Mouse (Mus musculus) ES-E14 (cell line): ENCODE results near the gene Ints12. TPM values are rescaled to one million over a fixed set of nuclear protein-coding genes. Genes with fewer than 3 reads are reported as not detected.

Experiments used
- DNase-seq: peaks from one replicate; pipeline ENCODE4 v3.0.0-alpha.2; 2013; ENCODE audit warnings: low read depth, low spot score
- H3K27ac ChIP-seq: 2 replicates; pipeline ENCODE4 v1.5.1; 2012; ENCODE audit warnings: low read depth, mild to moderate bottlenecking, low read length, moderate library complexity, mixed read lengths; ENCODE audit not compliant: poor library complexity, insufficient read depth, severe bottlenecking
- H3K36me3 ChIP-seq: 2 replicates; pipeline ENCODE4 v1.6.1; 2012; ENCODE audit warnings: mild to moderate bottlenecking, low read length, moderate library complexity, mixed read lengths; ENCODE audit not compliant: control insufficient read depth, poor library complexity, insufficient read depth, severe bottlenecking
- H3K4me1 ChIP-seq, 2 experiments: fragments of 150-350 bp in 1 of 2; sonication (generic) in 1 of 2; 2 replicates each; pipeline ENCODE4 v1.6.1; 2012; ENCODE audit warnings: low read length in 2 of 2, mild to moderate bottlenecking in 1 of 2, mixed read lengths in 1 of 2; ENCODE audit not compliant: control insufficient read depth in 2 of 2, insufficient read depth in 2 of 2, poor library complexity in 1 of 2
- H3K4me3 ChIP-seq, 2 experiments: fragments of 150-350 bp in 1 of 2; sonication (generic) in 1 of 2; 2 replicates each; pipeline ENCODE4 v1.5.1; 2012; ENCODE audit warnings: low read length in 2 of 2, low read depth in 1 of 2, mild to moderate bottlenecking in 1 of 2, mixed read lengths in 1 of 2; ENCODE audit not compliant: insufficient read depth in 1 of 2, poor library complexity in 1 of 2, severe bottlenecking in 1 of 2
- H3K9ac ChIP-seq: 2 replicates; pipeline ENCODE4 v1.6.1; 2012; ENCODE audit warnings: low read depth, mild to moderate bottlenecking, low read length, mixed read lengths; ENCODE audit not compliant: poor library complexity, insufficient read depth, severe bottlenecking
- H3K9me3 ChIP-seq: fragments of 150-350 bp; sonication (generic); 2 replicates; pipeline ENCODE4 v1.6.1; 2012; ENCODE audit warnings: low read depth, mild to moderate bottlenecking, low read length; ENCODE audit not compliant: control insufficient read depth, insufficient read depth
- CHD2 ChIP-seq: IDR thresholded peaks from 2 replicates; pipeline ENCODE4 v1.6.1; 2014; ENCODE audit warnings: mild to moderate bottlenecking, low read depth, low read length, inconsistent platforms
- HCFC1 ChIP-seq: IDR thresholded peaks from 2 replicates; pipeline ENCODE4 v1.6.1; 2012; ENCODE audit warnings: low read length, inconsistent platforms, borderline replicate concordance; ENCODE audit not compliant: insufficient read depth
- MAFK ChIP-seq: IDR thresholded peaks from 2 replicates; pipeline ENCODE4 v1.6.1; 2014; ENCODE audit warnings: mild to moderate bottlenecking, low read depth, low read length, inconsistent platforms; ENCODE audit not compliant: insufficient read depth
- ZC3H11A ChIP-seq: IDR thresholded peaks from 2 replicates; pipeline ENCODE4 v1.6.1; 2012; ENCODE audit warnings: low read depth, mild to moderate bottlenecking, inconsistent platforms, low read length, borderline replicate concordance
- ZNF384 ChIP-seq: IDR thresholded peaks from 2 replicates; pipeline ENCODE4 v1.6.1; 2012; ENCODE audit warnings: low read depth, low read length, inconsistent platforms
- in situ Hi-C, 2 experiments: fragments of 600-800 bp; cut with MboI; formaldehyde crosslinking; loops; one replicate each; pipeline ENCODE4 v1.15.1; 2025; ENCODE audit warnings: low sequenced_read_pairs in 2 of 2, inconsistent platforms in 1 of 2; ENCODE audit not compliant: unreplicated experiment in 2 of 2
- total RNA-seq: library from RNA; depleted of rRNA; stranded (reverse); fragments of 300-350 nt; gene quantifications from 2 replicates; pipeline ENCODE4 v1.2.3, GENCODE M21; 2012

The Ints12 gene
- total RNA-seq, 1 experiment, result 24.3 TPM

- TF ChIP-seq ZNF384, result no peak
- TF ChIP-seq MAFK, result no peak
- TF ChIP-seq ZC3H11A, result no peak
- TF ChIP-seq HCFC1, result no peak
- TF ChIP-seq CHD2, result no peak
- Histone ChIP-seq H3K9ac (peak overlapping the region; percentile 99), H3K4me3 (peak overlapping the region; percentile 97 to 99), H3K4me1 (no peaks in the 10 kb centered on the region), H3K36me3 (no peaks in the 10 kb centered on the region; the same call in 1 of the 2 replicates), H3K9me3 (no peaks in the 10 kb centered on the region), H3K27ac (peak overlapping the region; percentile 92; the same call in 1 of the 2 replicates)
- no peak for DNase-seq
- in situ Hi-C loops, result no loop called here
Measured at GRCm38 (mm10) chr3:133090247-133091120, 1.2 kb upstream of the Ints12 start.

GRCm38 (mm10) chr3:133091121-133091663 lies 448 bp upstream of the Ints12 start:
- Histone ChIP-seq H3K36me3 (no peaks in the 10 kb centered on the region; the same call in 1 of the 2 replicates), H3K27ac (peak overlapping the region; percentile 92), H3K4me1 (no peaks in the 10 kb centered on the region), H3K4me3 (peak overlapping the region; percentile 97 to 99), H3K9me3 (no peaks in the 10 kb centered on the region), H3K9ac (peak overlapping the region; percentile 99)
- no peak for TF ChIP-seq CHD2
- TF ChIP-seq ZC3H11A, result no peak
- in situ Hi-C loops, result no loop called here
- DNase-seq, result peak; percentile 13

GRCm38 (mm10) chr3:133092274-133092853 lies 724 bp downstream of the Ints12 start:
- Histone ChIP-seq H3K4me3 (peak overlapping the region; percentile 97 to 99), H3K27ac (peak overlapping the region; percentile 81), H3K36me3 (no peaks in the 10 kb centered on the region; the same call in 1 of the 2 replicates), H3K9me3 (no peaks in the 10 kb centered on the region), H3K9ac (peak overlapping the region; percentile 99), H3K4me1 (no peaks in the 10 kb centered on the region)
- TF ChIP-seq CHD2, result no peak
- no peak for TF ChIP-seq ZC3H11A
- TF ChIP-seq ZNF384, result no peak
- TF ChIP-seq MAFK, result no peak
- TF ChIP-seq HCFC1, result no peak
- peak; percentile 16 for DNase-seq
- in situ Hi-C loops, result no loop called here

GRCm38 (mm10) chr3:133092936-133093335 lies 1.3 kb downstream of the Ints12 start:
- peaks cover 1% of the 10 kb centered on the region for H3K36me3 ChIP-seq

More at GRCm38 (mm10) chr3:133092936-133093335, 1.3 kb downstream of the Ints12 start:
- H3K4me1 ChIP-seq, result no peaks in the 10 kb centered on the region
- H3K9ac ChIP-seq, result no peak overlapping the region
- DNase-seq, result no peak
- no peak overlapping the region for H3K4me3 ChIP-seq
- H3K27ac ChIP-seq, result no peak overlapping the region
- in situ Hi-C loops, result no loop called here
- H3K9me3 ChIP-seq, result no peaks in the 10 kb centered on the region
- TF ChIP-seq MAFK (no peak), CHD2 (no peak), ZNF384 (no peak), ZC3H11A (no peak), HCFC1 (no peak)
